Mouse (Mus musculus): ENCODE data around the gene Gpr137b. TPM values are rescaled to one million over a fixed set of nuclear protein-coding genes. Genes with fewer than 3 reads are reported as not detected.
"Not testable (repeated sequence)": the region's sequence is repeated elsewhere in the genome, so short reads cannot be mapped to it uniquely, and the experiment has no call there.

Gpr137b gene
- total RNA-seq (2021) (10 to 100 TPM; 30.4 to 41.0 TPM), polyA plus RNA-seq (2012; rRNA removed) (36.6 and 56.5 TPM in 2 replicates)
- long read RNA-seq, transcript Gpr137b-201 (7 exons, 2,971 nt) = major isoform, 17 of 29 reads
- long read RNA-seq, transcript Gpr137b-202 (7 exons, 3,634 nt) = minor isoform, 8 of 29 reads
- long read RNA-seq, partial matches to known transcripts = 0 of 29 reads
- long read RNA-seq, other reads (novel, unspliced or antisense) = 3 of 29 reads

- peak; percentile 83 for DNase-seq
Observed at GRCm38 (mm10) chr13:13393228-13394095, at the start of gene Gpr137b. Gpr137b (minus strand) TSS chr13:13394014.

DNA sequence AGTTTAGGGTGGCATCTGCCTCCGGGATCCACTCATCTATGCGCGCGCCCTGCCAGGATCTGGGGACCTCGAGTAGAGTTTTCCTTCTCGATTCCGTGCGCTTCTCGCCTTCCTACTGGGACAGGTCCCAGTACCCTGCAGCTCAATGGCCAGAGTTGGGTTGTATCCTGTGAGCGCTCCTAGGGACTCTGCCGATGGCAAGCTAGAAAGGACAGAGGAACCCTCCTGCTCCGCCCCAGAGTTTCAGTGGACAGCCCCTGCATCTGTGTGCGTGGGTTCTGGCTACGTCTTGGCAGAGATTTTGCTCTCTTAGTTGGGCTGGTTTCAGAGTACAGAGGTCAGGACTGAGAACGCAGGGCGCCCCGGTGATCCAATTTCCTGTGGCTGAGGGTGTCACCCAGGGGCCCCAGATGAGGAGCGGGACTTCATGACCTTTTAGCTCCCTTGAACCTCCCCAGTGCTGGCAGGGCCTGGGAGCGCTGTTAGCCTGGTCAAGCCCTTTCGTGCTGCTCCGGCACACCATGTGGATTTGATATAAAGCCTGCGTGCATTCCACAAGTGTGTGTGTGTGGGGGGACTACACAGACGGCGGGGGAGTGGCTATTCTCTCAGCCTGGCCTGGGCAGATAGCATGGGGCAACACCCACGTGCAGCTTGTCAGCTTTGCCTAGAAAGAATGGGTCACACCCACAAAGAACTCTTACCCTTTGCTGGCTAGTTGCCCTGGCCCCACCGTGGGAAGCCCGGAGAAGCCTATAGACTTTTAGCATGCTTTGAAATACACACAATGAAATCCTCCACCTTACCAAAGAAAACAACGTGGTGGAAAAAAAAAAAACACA, 44.5 kb upstream of the Gpr137b start:
- DNase-seq = peak; percentile 20

DNA sequence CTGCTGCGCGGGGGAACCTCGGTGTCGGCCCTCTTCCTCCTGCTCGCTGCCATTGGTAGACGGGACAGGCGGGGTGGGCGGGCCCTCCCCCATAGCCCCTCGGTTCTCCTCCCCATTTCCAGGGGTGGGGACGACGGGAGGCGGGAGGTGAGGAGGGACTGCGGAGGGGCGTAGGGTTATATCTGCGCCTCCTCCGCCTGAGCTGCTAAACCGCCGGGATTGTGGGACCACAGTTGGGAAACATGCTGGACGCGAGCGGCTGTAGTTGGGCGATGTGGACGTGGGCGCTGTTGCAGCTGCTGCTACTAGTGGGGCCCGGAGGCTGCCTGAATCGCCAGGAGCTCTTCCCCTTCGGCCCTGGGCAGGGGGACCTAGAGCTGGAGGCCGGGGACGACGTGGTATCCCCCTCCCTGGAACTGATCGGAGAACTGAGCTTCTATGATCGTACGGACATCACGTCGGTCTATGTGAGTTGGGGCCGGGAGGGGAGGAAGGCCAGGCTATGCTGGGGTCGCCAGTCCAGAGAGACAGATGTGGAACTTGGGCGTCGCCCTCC, 43.7 kb upstream of the Gpr137b start, which contains the start of gene Nid1:
Gene Nid1, plus strand, starts transcription at position 92 of the 556 bp plus-strand sequence.
- peak; percentile 44 for DNase-seq

GRCm38 (mm10) chr13:13436161-13436560, 42.3 kb upstream of the Gpr137b start:
- DNase-seq = peak; percentile 48

GRCm38 (mm10) chr13:13423301-13423700, 29.5 kb upstream of the Gpr137b start:
- DNase-seq = not testable (repeated sequence)

DNA sequence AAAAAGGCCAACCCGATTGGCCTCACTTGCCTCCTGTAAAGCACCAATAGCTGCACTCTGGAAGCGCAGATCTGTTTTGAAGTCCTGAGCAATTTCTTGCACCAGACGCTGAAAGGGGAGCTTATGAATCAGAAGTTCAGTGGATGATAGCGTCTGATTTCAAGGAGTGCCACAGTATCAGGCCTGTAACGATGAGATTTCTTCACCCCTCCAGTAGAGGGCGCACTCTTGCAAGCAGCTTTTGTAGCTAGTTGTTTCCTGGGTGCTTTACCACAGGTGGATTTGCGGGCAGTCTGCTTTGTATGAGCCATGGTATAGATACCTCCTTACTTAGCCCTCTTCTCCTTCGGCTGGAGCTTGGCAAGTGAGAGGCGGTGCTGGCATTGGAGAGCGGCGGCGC, 25.0 kb upstream of the Gpr137b start:
- DNase-seq = not testable (repeated sequence)

DNA sequence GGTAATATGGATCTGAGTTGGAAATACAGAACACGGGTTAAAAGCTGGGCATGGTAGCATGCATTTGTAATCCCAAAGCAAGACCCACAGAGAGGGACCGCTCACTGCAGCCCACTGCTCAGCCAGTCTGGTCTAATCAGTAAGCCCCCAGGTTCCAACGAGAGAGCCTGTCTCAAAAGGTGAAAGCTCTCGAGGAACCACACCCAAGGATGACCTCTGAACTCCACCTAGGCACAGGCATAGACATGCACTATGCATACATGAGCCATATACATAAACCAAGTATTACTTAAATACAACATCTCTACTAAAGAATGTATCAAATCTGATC, 22.2 kb upstream of the Gpr137b start:
- DNase-seq = not testable (repeated sequence)

DNA sequence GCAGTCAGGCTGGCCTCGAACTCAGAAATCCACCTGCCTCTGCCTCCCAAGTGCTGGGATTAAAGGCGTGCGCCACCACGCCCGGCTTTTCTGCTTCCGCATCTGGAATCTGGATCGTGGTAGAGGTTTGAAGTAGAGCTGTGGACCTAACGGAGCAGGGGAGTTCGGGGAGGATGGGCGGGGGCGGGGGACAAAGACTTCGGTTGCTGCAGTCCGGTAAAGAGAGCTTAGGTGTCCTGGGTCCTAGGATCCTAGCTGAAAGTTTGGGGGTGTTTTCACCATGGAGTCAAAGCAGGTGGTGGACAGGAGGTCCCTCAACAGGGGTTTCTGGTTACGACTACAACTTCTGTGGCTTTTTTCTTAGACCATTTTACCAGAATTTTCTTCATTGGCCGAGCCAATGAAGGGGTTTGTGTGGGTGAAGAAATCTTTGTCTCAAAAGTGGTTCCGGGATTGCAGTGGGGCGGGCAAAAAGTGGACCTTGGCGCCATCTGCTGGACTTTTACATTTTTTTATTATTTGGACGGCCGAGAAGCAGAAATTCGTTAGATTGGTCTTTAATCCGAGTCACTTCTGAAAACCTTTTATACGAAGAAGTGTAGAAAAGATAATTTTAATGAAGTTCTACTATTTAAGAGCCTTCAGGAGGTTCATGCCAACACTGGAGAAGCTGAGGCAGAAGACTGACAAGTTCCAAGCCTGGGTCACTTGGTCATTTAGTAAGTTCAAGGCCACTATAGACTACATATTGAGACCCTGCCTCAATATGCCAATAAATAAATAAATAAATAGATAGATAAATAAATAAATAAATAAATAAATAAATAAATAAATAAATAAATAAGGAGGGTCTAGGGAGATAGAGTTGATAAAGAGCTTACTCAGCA, 21.5 kb upstream of the Gpr137b start:
- DNase-seq = peak; percentile 62

DNA sequence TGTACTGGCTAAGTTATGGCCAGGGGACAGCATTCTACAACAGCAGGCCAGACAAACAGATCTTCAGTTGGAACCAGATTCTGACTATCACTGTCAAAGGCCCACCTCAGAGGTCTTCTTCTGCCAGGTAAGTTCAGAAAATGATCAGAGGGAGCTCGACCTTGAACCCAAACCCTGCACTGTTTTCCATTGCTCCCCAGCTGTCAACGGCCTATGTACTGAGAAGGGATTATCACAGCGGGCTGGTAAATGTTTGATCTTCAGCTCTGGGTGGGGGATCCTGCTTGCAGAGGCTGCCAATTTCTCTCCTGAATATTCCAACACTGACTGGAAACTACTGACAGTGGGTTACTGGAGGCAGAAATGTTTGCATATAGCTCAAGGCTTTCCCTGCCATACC, 20.4 kb upstream of the Gpr137b start:
- no peak for DNase-seq

GRCm38 (mm10) chr13:13405511-13405910, 11.7 kb upstream of the Gpr137b start:
- not testable (repeated sequence) for DNase-seq

DNA sequence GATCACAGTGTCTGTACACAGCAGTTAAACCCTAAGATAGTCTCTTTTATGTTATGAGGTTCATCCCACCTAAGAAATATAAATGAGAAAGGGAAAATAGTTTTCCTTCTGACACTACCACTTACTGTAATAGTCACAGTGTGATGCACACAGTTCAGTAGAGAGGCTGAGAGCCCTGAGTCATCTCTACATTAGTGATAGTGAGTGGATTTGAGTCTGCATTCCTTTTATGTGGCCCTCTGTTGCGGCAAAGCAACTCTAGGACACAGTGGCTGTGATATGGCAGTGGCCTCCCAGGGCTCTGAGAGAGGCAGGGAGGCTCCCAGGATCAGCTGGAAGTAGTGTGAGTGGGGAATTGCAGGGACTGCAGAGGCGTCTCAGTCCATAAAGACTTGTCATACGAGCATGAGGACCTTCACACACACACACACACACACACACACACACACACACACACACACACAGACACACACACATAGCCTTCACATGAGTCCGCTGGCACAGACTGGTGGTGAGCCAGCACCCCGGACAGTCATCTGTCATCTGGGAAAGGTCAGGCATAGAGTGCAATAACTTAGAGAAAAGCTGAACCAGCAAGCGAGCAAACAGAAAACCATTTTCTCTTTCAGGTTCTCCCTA, 10.8 kb upstream of the Gpr137b start:
- peak; percentile 74 for DNase-seq

GRCm38 (mm10) chr13:13403839-13404238, 10.0 kb upstream of the Gpr137b start:
- DNase-seq = not testable (repeated sequence)

DNA sequence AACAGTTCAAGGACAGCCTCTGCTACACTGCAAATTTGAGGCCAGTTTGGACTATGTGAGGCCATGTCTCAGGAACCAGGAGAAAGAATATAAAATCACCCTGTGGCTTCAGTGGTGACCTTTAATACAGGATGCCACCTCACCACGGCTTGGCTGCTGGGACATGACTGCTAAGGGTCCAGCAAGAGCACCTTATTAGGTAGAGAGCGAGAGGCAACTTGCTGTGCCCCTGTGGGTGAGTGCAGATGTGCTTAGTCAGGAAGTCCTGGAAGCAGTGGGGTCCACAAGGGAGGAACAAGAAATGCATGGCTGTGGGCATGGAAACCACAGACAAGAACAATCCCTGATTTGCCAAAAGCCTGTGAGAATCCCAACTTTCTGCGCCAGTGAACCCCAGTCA, 9.6 kb upstream of the Gpr137b start:
- not testable (repeated sequence) for DNase-seq

DNA sequence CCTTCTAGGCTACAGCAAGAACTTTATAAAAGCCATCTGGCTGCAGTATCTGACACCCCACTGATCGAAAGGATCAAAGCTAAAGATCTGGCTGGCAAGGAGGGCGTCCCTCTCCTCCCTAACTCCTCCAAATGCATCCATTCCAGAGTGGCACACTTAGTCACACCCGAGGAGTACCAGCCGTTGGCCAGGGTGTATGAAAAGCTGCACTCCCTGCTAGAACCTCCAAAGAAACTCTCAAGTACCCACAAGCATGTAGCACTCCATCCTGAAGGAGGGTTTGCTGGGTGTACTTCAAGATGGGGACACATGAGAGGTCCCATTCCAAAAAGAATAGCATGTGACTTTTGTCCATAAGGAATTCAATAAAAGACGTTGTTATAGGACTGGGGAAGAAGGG, 9.0 kb upstream of the Gpr137b start:
- not testable (repeated sequence) for DNase-seq

- DNase-seq = not testable (repeated sequence)
Observed at GRCm38 (mm10) chr13:13400851-13401250, 7.0 kb upstream of the Gpr137b start.

DNA sequence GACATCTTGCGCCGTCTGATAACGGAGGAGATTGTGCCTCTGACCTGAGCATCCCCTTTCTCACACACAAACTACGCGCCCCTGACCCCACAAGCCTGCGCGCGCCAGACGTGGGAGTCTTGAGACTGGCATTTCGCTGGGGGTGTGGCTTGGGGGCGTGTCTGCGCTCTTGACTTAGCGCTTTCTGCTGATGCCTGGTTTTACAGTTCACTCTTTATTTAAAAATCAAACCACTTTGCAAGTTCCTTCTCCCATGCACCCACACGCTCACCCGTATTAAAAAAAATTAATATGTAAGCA, 232 bp upstream of the Gpr137b start:
- peak; percentile 51 for DNase-seq

GRCm38 (mm10) chr13:13378168-13378859, 15.5 kb downstream of the Gpr137b start:
- not testable (repeated sequence) for DNase-seq

DNA sequence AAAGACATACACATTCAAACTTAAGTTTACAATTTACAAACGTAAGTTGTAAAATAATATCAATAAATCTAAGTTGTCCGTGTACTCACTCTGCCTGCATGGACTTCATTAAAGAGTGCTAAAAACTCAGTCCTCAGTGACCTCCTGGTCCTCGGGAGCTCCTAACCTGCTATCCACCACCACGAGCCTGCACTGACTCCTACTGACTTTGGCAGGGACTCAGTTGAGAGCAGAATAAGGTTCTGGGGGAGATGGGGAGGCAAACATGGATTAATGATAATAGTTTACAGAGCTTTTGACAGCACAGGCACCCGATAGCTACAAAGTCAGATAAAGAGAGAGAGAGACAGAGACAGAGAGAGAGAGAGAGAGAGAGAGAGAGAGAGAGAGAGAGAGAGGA, 16.6 kb downstream of the Gpr137b start:
- DNase-seq = no peak

GRCm38 (mm10) chr13:13373965-13374364, 19.8 kb downstream of the Gpr137b start:
- not testable (repeated sequence) for DNase-seq

DNA sequence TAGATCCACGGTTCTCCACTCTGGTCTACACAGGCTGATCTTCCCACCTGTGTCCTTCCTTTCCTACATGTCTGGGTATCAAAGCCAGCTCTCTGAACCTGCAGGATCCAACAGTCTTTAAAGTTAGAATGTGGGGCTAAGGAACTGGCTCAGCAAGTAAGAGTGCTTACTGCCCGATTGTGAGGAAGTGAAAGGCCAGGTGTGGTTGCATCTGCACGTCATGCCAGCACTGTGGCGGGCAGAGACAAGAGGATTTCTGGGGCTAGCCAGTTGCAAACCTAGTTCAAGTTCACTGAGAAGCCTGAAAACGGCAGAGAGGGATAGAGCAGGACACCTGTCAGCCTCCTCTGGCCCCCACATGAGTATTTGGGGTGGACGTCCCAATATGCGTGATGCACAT, 22.4 kb downstream of the Gpr137b start:
- not testable (repeated sequence) for DNase-seq

All from adrenal gland, adult 2 months (tissue).